Mouse (Mus musculus) liver, adult (tissue): ENCODE data around the gene Treml2.

Experiments
- GATA4 ChIP-seq: IDR thresholded peaks from 2 replicates; pipeline ENCODE4 v1.6.1; 2014; ENCODE audit warnings: mild to moderate bottlenecking, low read length; ENCODE audit not compliant: insufficient replicate concordance

Treml2 gene

DNA sequence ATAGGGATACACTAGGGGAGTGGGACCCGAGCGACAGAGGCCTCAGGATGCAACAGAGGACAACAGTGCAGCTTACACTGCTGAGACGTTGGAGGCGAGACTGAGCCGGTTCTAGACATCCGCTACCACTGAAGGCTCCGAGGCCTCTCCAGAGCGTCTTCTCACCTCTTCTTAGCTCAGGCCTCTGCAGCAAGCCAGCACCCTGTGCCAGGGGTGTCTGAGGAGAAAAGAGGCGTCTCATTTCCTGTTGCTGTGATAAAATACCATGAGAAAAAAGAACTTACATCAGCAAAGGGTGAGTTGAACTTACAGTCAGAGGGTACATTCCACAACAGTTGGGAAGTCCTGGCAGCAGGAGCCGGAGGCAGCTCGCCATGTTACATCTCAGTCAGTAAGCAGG lies 26.3 kb downstream of the Treml2 start:
- TF ChIP-seq GATA4: no peak

DNA sequence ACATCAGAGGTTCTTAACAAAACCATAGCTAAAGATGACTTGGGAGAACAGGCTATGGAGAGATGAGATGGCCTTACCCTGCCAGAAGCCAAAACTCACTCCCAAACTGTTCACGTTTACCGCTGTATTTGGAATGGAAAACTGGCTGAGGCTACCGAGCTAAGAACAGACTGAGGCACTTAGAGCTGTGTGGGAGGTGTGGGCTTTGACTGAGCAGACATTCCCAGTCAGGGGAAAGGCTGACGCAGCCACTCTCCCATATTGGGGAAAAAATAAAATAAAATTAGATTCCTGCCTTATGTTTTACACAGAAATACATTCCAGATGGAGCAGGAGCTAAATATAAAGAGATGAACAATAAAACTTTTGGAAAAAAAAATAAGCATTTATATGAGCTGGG lies 27.4 kb downstream of the Treml2 start:
- no peak for TF ChIP-seq GATA4

DNA sequence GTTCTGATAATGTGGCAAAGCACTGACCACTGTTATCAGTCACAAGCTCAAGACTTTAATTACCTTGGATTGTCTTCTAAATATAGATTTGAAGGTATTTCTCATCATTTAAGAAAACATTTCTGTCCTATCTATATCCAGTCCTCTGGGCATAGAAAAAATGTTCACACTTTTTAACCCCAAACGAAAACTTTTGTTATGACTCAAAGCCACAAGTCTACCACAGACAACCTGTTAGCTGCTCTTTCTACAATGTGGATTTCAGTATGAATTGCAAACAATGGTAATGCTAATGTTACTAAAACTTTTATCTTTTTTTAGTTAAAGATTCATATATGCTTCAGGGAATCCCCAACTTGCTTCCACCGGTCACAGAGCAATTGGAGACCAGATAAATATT lies 33.2 kb downstream of the Treml2 start:
- no peak for TF ChIP-seq GATA4

DNA sequence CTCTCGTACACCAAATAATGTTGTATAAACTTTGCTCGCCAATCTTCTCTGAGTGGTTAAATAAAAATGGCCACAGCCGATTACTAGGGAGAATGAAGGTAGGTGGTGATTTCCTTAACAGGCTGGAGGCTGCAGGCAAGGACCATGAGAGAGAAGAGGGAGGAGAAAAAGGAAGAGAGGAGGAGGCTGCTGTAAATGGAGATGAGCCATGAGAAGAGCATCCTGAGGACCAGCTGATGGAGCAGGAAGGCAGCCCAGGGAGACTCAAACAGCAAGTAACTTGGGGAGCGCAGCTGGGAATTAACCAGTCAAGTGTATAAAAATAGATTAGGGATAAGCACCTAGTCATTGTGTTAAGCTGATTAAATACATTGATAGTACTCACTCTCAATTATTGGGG lies 34.9 kb downstream of the Treml2 start:
- no peak for TF ChIP-seq GATA4

DNA sequence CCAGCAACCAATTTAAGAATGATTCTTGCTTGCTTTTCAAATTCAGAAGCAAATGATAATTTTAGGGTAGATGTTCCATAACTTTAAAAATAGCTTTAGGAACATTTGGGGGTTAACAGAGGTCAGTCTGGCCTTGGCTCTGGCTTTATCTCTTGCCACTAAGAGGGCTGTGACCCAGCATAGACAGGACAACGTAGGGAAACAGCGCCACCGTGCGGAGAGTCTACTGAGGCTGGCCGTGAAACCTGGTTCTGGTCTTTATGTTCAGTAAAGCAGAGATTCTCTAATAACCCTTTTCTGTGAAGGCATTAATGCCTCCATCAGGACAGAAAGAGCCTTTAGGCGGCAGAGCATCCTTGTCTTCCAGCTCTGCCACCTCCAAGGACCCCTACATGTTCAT lies 37.6 kb downstream of the Treml2 start:
- peak; percentile 76 for TF ChIP-seq GATA4

DNA sequence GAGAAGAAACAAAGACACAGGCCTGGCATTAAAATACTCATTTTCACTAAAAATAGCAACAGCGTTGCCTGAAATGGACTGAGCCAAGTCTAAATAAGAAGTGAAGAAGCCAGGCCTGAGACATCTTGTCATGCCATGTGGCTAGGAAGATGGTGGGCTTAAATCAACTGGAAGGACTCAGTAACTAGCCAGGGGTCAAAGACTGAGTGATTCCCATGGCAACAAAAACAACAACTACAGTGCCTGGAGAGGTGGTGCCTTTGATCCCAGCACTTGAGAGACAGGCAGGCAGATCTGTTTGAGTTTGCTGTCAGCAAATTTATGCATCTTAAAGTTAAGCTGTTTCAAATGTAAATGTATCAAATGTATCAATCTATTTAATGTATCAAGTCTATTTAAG lies 41.0 kb downstream of the Treml2 start:
- no peak for TF ChIP-seq GATA4

DNA sequence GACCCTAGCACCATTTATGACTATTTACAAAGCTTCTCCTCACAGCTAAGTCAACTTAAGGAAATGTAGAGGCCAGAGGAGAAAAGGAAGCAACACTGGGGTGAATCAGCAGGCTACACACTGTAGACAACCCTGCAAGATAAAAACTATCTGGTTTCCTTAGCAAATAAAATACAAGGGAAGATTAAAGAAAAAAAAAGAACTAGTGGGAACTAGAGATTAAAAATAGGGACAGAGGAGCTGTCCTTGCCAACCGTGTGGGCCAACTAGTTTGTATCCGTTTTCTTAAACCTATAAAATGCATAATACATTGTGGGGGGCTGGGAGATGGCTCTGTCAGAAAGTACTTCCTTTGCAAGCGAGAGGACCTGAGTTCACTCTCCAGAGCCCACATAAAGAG lies 42.6 kb downstream of the Treml2 start:
- no peak for TF ChIP-seq GATA4

DNA sequence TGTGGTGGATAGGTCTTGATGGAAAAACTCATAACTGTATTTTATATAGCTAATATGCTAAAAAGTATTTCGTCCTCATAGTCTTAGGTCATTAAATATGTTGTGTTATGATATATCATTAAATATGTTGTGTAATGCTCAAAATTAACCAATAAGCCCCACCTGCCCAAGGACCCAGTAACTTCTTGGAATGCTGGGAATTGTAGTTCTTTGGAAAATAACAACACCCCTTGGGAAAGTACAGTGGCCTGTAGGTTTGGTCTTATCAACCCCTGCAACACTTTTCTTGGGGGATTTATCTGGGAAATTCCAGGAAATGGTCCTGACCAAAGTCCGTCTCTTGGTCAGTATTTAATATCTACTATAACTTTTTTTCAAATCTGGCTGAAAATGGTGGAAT lies 43.8 kb downstream of the Treml2 start:
- no peak for TF ChIP-seq GATA4

DNA sequence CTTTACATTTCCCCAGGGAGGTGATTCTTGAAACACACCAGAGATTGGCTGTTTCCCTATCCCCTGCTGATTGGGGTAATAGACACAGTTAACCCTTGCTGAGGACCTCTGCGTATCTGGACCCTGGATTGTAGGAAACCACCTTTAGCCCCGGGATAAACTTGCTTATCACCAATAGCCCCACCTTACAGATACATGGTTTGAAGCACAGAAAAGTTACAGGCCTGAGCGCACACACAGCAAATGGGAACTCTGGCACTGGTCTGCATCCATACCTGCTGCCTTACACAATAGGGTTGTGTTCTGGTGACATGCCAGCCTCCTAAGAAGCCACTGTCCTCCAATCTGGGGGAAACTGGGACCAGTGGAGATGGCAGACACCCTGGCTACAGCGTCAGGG lies 46.5 kb downstream of the Treml2 start:
- no peak for TF ChIP-seq GATA4

DNA sequence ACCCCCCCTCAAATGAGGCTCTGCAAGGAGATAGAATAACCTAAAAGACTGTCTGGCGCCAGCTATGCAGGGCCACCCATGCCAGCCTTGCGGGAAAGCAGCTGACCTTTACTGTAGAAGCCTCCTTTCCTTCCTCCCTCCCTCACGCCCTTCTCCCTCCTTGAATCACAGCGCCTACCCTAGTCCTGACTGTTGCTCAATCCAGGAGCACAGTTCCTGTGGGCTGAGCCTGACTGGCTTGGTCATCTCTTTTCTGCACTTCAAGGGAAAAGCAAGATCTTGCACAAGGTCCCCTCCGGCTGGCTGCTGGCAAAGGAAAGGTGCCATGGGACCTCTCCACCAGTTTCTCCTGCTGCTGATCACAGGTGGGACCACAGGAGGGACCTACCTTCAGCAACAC lies 46.9 kb downstream of the Treml2 start, which contains the start of gene Trem2:
Gene Trem2 (plus strand): TSS at position 171 of the 400 bp plus-strand sequence.
- no peak for TF ChIP-seq GATA4

DNA sequence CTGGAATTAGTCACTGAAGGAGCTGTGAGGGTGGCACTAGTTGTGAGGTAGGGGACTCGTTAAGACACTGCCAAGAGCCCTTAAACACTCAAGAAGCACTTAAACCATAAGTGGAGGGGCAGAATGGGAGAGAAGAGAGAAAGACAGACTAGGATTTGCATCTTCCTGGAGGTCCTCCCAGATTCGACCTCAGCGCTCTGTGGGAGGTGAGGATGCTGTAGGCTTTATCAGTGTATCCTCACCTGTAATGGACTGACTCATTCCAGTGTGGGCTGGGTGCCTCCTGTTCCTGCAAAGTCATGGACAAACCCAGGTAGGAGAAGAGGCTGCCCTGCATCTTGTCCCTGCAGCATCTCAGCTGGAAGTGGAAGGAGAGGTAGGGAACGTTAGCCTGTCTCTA lies 47.5 kb downstream of the Treml2 start:
- no peak for TF ChIP-seq GATA4

DNA sequence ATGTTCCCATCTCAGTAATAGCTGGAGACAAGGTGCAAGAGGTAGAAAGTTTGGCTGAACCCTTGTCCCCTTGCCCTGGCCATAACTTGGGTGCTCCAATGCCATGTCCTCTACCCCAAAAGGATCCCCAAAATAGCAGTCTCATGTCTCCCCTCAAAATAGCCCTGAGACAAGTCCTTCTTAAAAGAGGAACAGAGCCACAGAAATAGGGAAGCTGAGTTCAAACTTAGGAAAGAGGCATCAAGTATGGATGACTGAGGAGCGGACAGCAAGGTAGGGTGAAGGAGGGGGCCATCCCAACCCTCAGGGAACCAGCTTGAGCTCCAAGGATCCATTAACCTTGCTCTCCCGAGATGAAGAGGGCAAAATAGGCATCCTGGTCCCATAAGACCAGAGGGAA lies 48.0 kb downstream of the Treml2 start:
- no peak for TF ChIP-seq GATA4

DNA sequence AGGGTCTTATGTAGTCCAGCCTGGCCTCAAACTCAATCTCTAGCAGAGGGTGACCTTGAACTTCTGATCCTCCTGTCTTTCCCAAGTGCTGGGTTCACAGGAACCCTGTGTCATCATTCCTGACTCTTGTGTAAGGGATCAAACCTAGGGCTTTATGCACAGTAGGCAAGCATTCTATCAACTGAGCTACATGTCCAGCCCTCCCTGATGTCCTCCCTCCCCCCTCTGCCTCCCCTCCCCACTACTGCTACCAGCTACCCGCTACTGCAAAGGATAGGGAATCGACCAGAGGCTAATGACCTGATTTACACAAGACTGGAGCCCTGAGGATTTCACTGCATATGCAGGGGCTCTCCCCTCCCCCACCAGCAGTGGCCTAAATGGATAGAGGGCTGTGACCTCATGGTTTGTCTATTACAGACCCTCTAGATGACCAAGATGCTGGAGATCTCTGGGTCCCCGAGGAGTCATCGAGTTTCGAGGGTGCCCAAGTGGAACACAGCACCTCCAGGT lies 51.4 kb downstream of the Treml2 start:
- TF ChIP-seq GATA4: no peak

DNA sequence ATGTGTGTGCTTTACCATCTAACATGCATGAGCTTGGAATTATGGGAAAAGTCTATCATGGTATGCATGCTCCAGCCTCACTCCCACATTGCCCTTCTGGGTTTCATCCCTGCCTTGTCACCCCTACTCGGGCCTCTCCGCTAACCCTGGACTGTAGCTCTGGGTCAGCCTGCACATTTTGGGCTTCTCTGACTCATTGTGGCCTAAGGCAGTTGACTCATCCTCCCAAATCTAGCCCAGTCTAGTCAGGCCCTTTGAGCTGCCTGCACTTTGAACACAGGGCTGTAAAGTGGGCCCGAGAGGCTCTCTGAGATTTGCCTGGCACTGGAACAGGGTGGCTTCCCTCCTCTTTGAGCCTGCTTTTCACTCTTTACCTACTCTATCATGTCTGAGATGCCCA lies 56.5 kb downstream of the Treml2 start:
- TF ChIP-seq GATA4: no peak

DNA sequence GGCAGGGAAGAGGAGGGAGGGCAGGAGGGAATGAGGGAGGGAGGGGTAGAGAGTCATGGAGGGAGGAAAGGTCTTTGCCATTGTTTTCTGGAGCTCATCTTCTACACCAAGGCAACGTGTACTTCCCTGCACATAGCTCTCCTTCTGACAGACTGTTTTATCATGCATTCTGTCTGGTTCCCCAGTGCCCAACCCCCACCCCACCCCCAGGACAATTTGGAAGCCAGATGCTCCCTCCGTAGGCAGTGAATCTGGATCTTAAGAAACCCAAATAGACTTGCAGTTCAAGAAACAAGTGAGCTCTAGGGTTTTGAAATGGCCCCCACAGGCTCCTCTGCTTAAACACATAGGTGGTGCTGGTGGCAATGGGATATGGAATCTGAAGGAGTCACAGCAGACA lies 58.6 kb downstream of the Treml2 start:
- no peak for TF ChIP-seq GATA4

DNA sequence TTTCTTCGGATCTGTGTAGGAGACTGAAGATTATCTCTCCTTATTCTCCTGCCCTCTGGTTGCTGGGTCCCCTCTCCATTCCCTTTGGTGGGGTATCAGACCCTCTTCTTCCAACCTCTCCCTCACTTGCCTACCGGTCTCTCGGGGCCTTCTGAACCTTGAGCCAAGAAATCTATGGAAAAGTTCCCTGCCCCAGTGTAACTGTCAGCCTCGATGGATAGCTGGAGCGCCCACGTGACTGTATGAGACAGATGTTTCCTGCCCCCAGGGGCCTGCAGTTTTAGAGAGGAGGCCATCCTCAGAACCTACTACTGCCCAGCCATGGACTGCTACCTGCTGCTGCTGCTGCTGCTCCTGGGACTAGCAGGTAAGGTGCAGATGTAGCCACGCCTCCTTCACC lies 60.3 kb downstream of the Treml2 start, which contains the start of gene Treml1:
Gene Treml1 (plus strand): TSS at position 301 of the 400 bp plus-strand sequence.
- TF ChIP-seq GATA4: no peak

DNA sequence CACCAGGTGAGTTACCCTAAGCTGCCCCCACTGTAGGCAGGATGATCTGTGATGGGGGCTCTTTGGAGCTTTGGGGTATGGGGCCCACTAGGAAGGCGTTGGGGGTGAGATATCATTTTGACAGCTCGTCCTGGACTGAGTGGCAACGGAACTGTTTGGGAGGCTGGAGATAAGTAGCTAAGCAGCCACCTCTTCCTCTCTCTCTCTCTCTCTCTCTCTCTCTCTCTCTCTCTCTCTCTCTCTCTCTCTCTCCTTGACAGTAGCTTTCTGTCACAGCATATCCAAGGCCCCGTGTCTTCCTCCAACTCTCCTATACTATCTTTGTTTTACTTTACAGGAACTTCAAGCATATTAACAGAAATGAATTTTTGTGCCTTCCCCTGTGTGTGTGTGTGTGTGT lies 61.2 kb downstream of the Treml2 start:
- TF ChIP-seq GATA4: no peak
